Mouse (Mus musculus): ENCODE data around the gene Cdc42ep2.

Gene Cdc42ep2

GRCm38 (mm10) chr19:5924713-5925093, at the start of gene Cdc42ep2:
Cdc42ep2 (minus strand) TSS chr19:5924816.
- peak; percentile 92 to 99 for DNase-seq (ENCODE audit: low spot score in 2 of 2)

GRCm38 (mm10) chr19:5967664-5968063, 43.0 kb upstream of the Cdc42ep2 start:
- no peak for DNase-seq (ENCODE audit: low spot score in 2 of 2)

DNA sequence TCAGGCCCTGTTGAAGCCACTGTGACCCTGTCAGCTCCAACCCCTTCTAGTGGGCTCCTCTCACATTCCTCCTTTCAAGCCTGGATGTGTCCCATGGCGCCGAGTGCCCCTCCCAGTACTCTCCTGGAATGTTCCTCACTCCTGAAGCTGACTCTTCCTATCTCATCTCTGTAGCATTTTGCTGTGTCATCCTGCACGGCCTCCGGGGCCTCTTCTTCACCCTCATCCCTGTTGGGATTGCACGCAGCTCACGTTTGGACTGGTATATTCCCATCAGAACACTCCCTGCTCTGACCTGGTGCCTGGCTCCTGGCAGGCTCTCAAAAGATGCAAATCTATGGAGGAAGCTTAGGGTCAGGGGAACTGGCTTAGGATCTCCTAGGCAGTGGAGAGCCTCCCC, 42.2 kb upstream of the Cdc42ep2 start:
- DNase-seq (ENCODE audit: low spot score in 2 of 2) = peak; percentile 55 to 66

GRCm38 (mm10) chr19:5965910-5966309, 41.3 kb upstream of the Cdc42ep2 start:
- DNase-seq (ENCODE audit: low spot score in 2 of 2) = no peak

DNA sequence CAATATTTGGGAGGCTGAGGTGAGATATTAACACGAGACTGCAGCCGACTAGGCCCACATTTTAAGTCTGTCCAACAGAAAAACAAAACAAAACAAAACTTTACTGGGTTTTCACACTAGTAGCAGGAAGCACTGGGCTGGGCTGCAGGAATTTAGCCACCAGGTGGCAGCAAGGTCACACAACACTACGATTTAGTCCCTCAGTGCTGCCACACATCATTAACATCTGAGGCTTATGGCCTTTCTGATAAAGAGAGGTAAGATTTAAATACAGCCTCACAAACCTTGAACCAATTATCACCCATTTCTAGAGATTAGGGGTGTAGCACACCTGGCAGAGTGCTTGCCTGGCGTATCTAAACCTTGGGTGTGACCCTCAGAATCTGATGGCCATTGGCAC, 40.7 kb upstream of the Cdc42ep2 start:
- DNase-seq (ENCODE audit: low spot score in 2 of 2) = peak; percentile 75 to 90

DNA sequence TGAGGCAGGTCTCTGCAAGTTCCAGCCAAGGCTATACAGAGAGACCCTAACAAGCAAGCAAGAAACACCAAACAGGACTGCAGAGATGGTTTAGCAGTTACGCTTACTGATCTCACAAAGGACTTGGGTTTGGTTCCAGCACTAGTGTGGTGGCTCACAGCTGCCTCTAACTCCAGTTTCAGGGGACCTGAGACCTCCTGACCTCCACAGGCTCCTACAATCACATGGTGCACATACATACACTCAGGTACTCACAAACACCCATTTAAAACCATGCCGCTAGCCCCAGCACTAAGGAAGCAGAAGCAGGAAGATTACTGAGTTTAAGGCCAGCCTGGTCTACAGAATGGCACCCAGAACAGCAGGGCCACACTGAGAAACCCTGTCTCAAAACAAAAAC, 40.2 kb upstream of the Cdc42ep2 start:
- no peak for DNase-seq (ENCODE audit: low spot score in 2 of 2)

GRCm38 (mm10) chr19:5963883-5964562, 39.4 kb upstream of the Cdc42ep2 start, which contains the start of gene Pola2:
Pola2 (minus strand) TSS chr19:5964202.
- DNase-seq (ENCODE audit: low spot score in 2 of 2) = peak; percentile 89 to 93

- no peak for DNase-seq (ENCODE audit: low spot score in 2 of 2)
Observed at GRCm38 (mm10) chr19:5962651-5963050, 38.0 kb upstream of the Cdc42ep2 start.

DNA sequence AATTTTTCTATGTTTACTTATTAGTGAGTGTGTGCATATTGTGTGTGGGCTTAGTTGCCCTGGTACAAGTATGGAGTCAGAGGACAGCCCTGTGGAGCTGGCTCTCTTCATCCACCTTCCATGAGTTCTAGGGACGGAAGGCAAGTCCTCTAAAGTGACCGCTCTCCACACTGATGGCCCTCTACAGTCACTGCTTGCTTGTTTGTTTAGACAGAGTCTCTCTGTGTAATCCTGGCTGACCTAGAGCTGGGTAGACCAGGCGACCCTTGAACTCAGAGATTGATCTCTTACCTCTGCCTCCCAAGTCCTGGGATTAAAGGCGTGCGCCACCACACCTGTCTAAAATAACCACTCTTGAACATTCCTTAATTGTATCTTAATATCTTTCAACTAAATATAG, 32.8 kb upstream of the Cdc42ep2 start:
- DNase-seq (ENCODE audit: low spot score in 2 of 2) = no peak

GRCm38 (mm10) chr19:5956685-5957084, 32.1 kb upstream of the Cdc42ep2 start:
- DNase-seq (ENCODE audit: low spot score in 2 of 2) = peak; percentile 69 to 87

- no peak for DNase-seq (ENCODE audit: low spot score in 2 of 2)
Observed at GRCm38 (mm10) chr19:5955704-5956670, 31.4 kb upstream of the Cdc42ep2 start.

DNA sequence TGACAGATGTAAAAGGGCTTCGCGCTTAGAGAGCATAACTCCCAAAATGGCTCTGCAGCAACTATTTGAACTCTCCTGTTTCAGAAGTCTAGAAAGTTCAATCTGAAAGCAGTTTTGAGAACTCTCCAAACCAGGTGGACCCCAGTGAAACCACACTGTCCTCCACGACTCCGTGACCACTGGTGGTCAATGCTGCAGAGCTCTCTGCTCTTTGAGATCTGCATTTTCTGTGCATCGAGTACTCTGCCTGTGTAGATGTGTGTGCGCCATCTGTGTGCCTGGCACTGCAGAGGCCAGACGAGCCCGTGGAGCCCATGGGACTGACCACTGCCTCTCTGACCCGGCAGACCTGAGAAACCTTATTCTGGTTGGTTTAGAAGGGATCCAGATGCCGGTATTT, 30.3 kb upstream of the Cdc42ep2 start:
- DNase-seq (ENCODE audit: low spot score in 2 of 2) = no peak

DNA sequence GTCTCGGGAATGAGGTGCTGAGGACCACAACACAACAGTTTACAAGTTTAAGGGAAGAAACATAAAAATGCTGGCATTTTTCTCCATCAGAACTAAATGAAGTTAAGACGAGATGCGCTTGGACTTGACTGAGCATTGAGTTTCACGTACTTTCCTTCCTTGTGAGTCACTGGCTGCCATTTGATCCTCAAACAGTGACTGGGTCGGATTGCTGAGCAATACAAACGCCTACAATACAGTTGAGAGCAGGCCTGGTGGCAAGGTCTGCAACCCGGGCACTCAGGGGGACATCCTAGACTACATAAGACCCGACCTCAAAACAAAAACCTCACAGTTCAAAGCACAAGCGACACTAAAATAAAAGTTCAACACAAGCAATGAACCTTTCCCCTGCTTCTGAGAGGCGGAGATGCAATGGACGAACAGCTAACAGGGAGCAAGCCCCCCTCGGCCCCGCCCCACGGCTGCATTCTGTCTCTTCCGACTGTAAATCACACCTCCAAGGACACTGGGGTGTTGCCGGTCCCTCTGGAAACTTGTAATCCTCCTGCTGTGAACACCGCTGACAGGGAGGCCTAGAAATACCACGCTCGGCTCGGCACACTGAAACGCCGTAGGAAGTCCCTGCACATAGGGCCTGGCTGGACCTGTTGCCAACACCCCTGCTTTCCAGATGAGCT, 29.6 kb upstream of the Cdc42ep2 start:
- no peak for DNase-seq (ENCODE audit: low spot score in 2 of 2)

GRCm38 (mm10) chr19:5953201-5953770, 28.7 kb upstream of the Cdc42ep2 start:
- DNase-seq (ENCODE audit: low spot score in 2 of 2) = no peak

GRCm38 (mm10) chr19:5952071-5952691, 27.6 kb upstream of the Cdc42ep2 start:
- no peak for DNase-seq (ENCODE audit: low spot score in 2 of 2)

GRCm38 (mm10) chr19:5951631-5952030, 27.0 kb upstream of the Cdc42ep2 start:
- no peak for DNase-seq (ENCODE audit: low spot score in 2 of 2)

- no peak for DNase-seq (ENCODE audit: low spot score in 2 of 2)
Observed at GRCm38 (mm10) chr19:5950218-5950617, 25.6 kb upstream of the Cdc42ep2 start.

- DNase-seq (ENCODE audit: low spot score in 2 of 2) = no peak
Observed at GRCm38 (mm10) chr19:5945891-5946290, 21.3 kb upstream of the Cdc42ep2 start.

DNA sequence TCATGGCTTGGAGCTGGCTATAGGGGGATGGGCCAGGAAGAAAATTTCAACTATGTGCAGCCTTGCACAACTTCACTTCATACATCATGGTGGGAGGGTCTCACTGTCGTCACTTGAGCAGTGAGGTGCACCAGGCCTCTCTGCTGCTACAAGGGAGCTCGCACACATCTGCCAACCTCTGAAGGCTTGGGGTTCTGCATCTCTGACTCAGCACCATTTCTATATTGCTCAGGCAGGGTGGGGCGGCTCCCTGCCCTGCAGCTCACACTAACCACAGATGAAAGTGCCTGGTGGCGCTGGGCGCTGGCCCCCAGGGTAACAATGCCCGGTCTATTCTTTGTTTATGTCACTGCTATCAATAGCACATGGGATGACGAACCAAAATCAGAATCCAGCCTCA, 20.4 kb upstream of the Cdc42ep2 start:
- DNase-seq (ENCODE audit: low spot score in 2 of 2) = no peak

DNA sequence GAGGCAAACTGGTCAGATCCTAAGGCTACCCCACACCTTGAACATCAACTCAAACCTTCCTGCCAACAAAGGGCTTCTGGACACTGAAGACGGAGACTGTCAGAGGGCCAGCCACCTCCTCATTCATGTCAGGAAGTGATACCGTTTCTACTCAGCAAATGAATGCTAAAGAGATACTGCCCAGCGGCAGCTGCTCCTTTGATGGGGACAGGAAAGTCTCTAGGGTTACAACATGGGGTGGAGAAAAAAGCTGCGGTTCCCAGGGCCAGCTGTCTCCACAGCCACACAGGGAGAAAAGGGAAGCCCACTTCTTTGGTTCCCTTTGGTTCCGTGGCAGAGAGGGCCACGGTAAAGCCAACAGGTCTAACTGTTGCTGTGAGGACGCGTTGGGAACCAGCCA, 19.5 kb upstream of the Cdc42ep2 start:
- no peak for DNase-seq (ENCODE audit: low spot score in 2 of 2)

DNA sequence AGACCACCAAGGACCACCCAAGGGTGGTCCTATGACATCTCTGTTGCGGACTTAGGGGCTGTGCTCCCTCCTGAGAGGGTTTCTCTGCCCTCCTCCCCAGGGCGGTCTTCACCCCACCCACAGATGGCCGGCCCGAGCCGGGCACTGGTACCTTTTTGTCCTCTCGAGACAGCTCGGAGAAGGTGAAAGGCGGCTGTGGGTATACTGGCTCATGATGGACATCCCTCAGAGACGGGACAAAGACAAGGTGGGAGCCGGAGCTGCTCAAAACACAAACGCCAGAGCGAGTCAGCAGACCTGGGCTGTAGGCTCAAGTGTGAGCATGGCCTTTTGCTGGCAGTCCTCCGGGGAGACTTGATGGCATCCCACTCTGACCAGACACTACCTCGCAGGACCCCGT, 18.8 kb upstream of the Cdc42ep2 start:
- DNase-seq (ENCODE audit: low spot score in 2 of 2) = no peak
